Mouse (Mus musculus) urinary bladder, postnatal 14 days (tissue): ENCODE results near the gene Pcbp3.

Experiments used
- DNase-seq: peaks from one replicate; pipeline ENCODE4 v3.0.0; 2021; ENCODE audit warnings: low spot score

Pcbp3 gene

GRCm38 (mm10) chr10:76729631-76730620, 231.8 kb downstream of the Pcbp3 start:
- peak; percentile 48 for DNase-seq

- peak; percentile 89 for DNase-seq
These were observed 233.3 kb downstream of the Pcbp3 start for GRCm38 (mm10) chr10:76728369-76728768.

- DNase-seq = peak; percentile 2
These were observed 234.4 kb downstream of the Pcbp3 start for GRCm38 (mm10) chr10:76727301-76727700.

GRCm38 (mm10) chr10:76726866-76727265, 234.8 kb downstream of the Pcbp3 start:
- DNase-seq = peak; percentile 2

- DNase-seq = peak; percentile 55
These were observed 235.9 kb downstream of the Pcbp3 start, which contains the start of gene Col6a1 for GRCm38 (mm10) chr10:76725682-76726285. Gene Col6a1 (minus strand): TSS chr10:76726168.

GRCm38 (mm10) chr10:76725097-76725496, 236.6 kb downstream of the Pcbp3 start:
- DNase-seq = peak; percentile 4

GRCm38 (mm10) chr10:76724231-76724736, 237.4 kb downstream of the Pcbp3 start:
- DNase-seq = peak; percentile 12

GRCm38 (mm10) chr10:76722751-76723450, 238.8 kb downstream of the Pcbp3 start:
- DNase-seq = peak; percentile 2

GRCm38 (mm10) chr10:76721746-76722145, 239.9 kb downstream of the Pcbp3 start:
- no peak for DNase-seq

- no peak for DNase-seq
These were observed 240.5 kb downstream of the Pcbp3 start for GRCm38 (mm10) chr10:76721216-76721615.

- DNase-seq = no peak
These were observed 244.1 kb downstream of the Pcbp3 start for GRCm38 (mm10) chr10:76717631-76718030.

- no peak for DNase-seq
These were observed 244.7 kb downstream of the Pcbp3 start for GRCm38 (mm10) chr10:76717026-76717425.

GRCm38 (mm10) chr10:76714303-76714702, 247.4 kb downstream of the Pcbp3 start:
- DNase-seq = no peak

- DNase-seq = no peak
These were observed 249.2 kb downstream of the Pcbp3 start for GRCm38 (mm10) chr10:76712500-76712899.
